Comparison of ENCODE assay signal across 15 mouse cellular contexts in genomic region chr1:39847066-39847465, GRCm38 (mm10). TPM values are rescaled to one million over a fixed set of nuclear protein-coding genes. Genes with fewer than 3 reads are reported as not detected.
A peak's percentile ranks its signal among the peaks of the same experiment; 100 is the strongest.
DNase-seq lines count a peak whose midpoint lies in the region; TF ChIP-seq lines count a peak whose summit lies in the region.
"Had no signal": no experiment of that assay in that cellular context is flagged by ENCODE, and none has a peak within 500 bp of the region (broad histone marks: within the 10 kb centered on the region; RNA-seq: fewer than 3 reads in every experiment).

No protein-coding gene starts in this region.

- intact Hi-C loops in heart, postnatal 25 days (cut with DNase I): no loop called here
- intact Hi-C loops in left cerebral cortex, postnatal 10 days (cut with DNase I): no loop called here

- no peak for TF ChIP-seq POLR2A in cerebellum, adult 2 months (IDR thresholded peaks at IDR 0.05; ENCODE audit: borderline replicate concordance, insufficient read depth, low read length)

- H3K4me3 ChIP-seq in cerebellum, adult 2 months (replicated peaks; ENCODE audit: insufficient read depth, low read depth, low read length): no peak overlapping the region

- no peaks in the 10 kb centered on the region for H3K4me1 ChIP-seq in cerebellum, adult 2 months (ENCODE audit: control insufficient read depth, insufficient read depth, low read length)

- H3K27me3 ChIP-seq in cerebellum, adult 2 months (ENCODE audit: control insufficient read depth, insufficient read depth, low read length): no peaks in the 10 kb centered on the region
- H3K27me3 ChIP-seq: Patski had no signal

- TF ChIP-seq CTCF in cerebellum, adult 2 months (IDR thresholded peaks at IDR 0.05; ENCODE audit: borderline replicate concordance, insufficient read depth, low read depth, low read length): no peak

- peak; percentile 20 for DNase-seq in adrenal gland, adult 2 months
- DNase-seq in adrenal gland, postnatal 25 days: no peak
- DNase-seq in 416B (ENCODE audit: low read depth): peak; percentile 55
- DNase-seq in heart, postnatal 25 days (ENCODE audit: low spot score): peak; percentile 11
- peak; percentile 18 for DNase-seq in lung, postnatal 14 days
- DNase-seq in B cell, adult 2 months: no peak
- no peak for DNase-seq in cerebellum, adult 2 months
- no peak for DNase-seq in left cerebral cortex, postnatal 10 days (ENCODE audit: extremely low spot score in 1 of 2, low spot score in 2 of 2)
- DNase-seq: cerebellum, adult 9-11 months; spleen, adult 18-20 months; thymus, postnatal 36 days had no signal

- no peak overlapping the region for H3K27ac ChIP-seq in cerebellum, adult 2 months (ENCODE audit: insufficient read depth, low read length)

- 90% methylated on average over 7 of the region's 7 CpGs for WGBS in cerebellum, adult 2 months

RNA-seq across cellular contexts. Expression of gene Gm3646, which starts 41.9 kb away (rescaled TPM):
- total RNA-seq in adrenal gland, adult 2 months (2021): not detected
- not detected in 2 replicates for polyA plus RNA-seq in adrenal gland, adult 2 months (2012; rRNA removed)
- total RNA-seq in adrenal gland, postnatal 25 days (2021): not detected in 2 replicates
- 1 to 10 TPM; 5.8 to 9.4 TPM for total RNA-seq in heart, postnatal 25 days (2021)
- polyA plus RNA-seq in cerebellum, adult 2 months (2012; rRNA removed): not detected in 2 replicates
- not detected for total RNA-seq in left cerebral cortex, postnatal 10 days (2021)
- total RNA-seq: left cerebral cortex, postnatal 36 days had no signal
- polyA plus RNA-seq: large intestine, adult 2 months; neural tube, embryonic 14.5 days; Patski had no signal

RNA-seq across cellular contexts. Expression of gene Map4k4, which starts 53.6 kb away (rescaled TPM):
- total RNA-seq in adrenal gland, adult 2 months (2021): 100 to 1,000 TPM in 1 of 2 experiments, 10 to 100 TPM in 1; 97.5 to 127 TPM
- polyA plus RNA-seq in adrenal gland, adult 2 months (2012; rRNA removed): 44.9 and 46.6 TPM in 2 replicates
- 121 and 138 TPM in 2 replicates for total RNA-seq in adrenal gland, postnatal 25 days (2021)
- 100 to 1,000 TPM; 155 to 174 TPM for total RNA-seq in heart, postnatal 25 days (2021)
- polyA plus RNA-seq in cerebellum, adult 2 months (2012; rRNA removed): 166 and 168 TPM in 2 replicates
- total RNA-seq in left cerebral cortex, postnatal 10 days (2021): 100 to 1,000 TPM; 181 to 198 TPM

Comparison
In these comparisons a context has a peak if more than half of its experiments do, and no peak if none do; other contexts are left out.
1. DNase-seq: peak in adrenal gland, adult 2 months (single experiment), 416B (single experiment), heart, postnatal 25 days (single experiment) and lung, postnatal 14 days (single experiment); none in adrenal gland, postnatal 25 days (single experiment), B cell, adult 2 months (0 of 2), cerebellum, adult 2 months (0 of 2) and left cerebral cortex, postnatal 10 days (0 of 2).